Mouse (Mus musculus): ENCODE data around the gene Zfp536.

Zfp536 gene

DNA sequence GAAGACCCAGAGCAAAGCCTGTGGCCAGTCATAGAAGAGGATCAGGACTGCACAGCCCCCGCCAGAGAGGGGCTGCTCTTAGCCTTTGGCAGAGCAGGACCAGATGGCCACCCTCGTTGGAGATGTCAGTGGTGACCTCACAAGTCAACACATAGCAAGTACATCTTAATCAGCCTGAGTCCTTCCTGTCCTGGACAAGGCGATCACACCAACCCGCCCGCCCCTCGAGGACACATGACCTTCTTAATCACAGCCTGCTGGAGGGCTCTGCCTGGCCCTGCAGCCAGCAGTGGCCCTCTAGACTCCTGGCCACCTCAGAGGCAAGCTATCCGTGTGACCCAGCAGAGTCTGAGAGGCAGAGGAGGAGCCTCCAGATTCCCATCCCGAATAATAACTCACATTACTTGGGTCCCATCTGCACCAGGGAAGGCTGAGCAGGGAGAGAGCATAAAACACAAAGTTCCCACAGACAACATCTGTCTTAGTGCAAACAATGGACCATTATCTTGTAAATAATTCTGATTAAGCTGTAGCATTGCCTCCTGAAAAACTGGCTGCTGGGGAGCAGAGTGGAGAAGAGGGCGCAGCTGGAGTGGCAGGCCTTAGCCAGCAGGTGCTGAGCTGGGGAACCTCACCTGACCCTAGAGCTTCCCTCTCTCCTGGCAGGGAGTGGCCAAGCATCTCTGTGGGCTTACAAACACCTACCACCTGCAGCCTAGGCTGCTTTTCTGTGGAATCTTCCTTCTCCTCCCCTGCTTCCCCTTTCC, 306.8 kb downstream of the Zfp536 start:
- no peak for DNase-seq (ENCODE audit: low spot score)

DNA sequence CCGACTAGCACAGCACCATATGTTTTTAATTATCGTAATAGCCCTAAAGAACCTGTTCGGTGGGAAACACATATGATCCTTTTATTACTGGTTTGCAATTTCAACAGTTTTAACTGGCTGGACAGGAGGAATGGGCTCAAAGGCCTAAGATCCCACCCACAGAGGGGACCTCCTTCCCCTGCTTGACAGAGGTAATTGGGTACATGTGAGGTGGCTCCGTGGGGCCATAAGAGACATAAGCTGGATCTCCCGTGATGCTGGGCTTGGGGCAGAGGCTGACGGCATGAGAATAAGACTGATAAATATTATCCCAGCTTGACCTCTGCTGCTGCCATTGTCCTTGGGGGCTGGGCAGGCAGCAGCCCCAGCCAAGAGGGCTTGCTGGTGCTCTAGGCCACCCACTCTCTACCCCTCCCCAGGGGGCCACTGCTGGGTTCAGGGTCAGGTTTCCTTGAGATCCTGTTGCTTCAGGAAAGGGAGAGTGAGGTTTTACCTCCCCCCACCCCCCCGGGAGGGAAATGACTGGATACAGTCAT, 309.2 kb downstream of the Zfp536 start:
- no peak for DNase-seq (ENCODE audit: low spot score)

DNA sequence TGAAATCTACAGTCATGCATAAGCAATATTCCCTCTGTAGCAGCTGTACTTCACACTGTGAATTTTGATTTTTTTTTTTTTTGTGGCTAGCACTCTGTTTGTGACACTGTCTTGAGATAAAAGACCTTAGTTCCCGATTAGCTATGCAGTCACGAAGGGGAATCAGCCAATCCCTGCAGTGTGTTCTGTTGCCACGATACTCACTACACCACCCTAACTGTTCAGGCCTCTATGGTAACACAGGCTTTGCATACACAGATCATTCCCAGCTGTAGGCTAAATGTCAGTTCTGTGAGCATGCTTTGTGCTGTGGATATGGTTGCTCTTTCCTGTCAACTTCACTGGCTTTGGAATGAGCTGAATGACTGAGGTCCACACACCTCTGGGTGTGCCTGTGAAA, 325.9 kb downstream of the Zfp536 start:
- no peak for DNase-seq (ENCODE audit: low spot score)

DNA sequence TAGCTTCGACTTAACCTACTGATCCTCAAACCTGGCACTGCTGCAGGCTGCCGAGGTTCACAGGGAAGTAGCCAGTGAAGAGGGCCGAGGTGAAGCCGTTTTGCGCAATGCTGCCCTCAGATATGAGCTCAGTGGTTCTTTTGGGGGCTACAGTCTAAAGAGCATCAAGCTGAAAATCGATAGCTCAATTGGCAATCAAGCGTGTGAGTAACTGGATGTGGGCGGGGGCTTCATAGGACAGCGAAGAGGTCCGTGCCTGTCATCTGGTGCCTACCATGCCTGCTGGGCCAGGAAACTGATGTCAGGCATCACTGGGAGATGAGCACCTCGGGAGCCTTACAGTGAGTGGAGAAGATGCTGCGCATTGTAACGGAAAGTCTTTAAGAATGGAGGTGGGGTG, 333.5 kb downstream of the Zfp536 start:
- no peak for DNase-seq (ENCODE audit: low spot score)

DNA sequence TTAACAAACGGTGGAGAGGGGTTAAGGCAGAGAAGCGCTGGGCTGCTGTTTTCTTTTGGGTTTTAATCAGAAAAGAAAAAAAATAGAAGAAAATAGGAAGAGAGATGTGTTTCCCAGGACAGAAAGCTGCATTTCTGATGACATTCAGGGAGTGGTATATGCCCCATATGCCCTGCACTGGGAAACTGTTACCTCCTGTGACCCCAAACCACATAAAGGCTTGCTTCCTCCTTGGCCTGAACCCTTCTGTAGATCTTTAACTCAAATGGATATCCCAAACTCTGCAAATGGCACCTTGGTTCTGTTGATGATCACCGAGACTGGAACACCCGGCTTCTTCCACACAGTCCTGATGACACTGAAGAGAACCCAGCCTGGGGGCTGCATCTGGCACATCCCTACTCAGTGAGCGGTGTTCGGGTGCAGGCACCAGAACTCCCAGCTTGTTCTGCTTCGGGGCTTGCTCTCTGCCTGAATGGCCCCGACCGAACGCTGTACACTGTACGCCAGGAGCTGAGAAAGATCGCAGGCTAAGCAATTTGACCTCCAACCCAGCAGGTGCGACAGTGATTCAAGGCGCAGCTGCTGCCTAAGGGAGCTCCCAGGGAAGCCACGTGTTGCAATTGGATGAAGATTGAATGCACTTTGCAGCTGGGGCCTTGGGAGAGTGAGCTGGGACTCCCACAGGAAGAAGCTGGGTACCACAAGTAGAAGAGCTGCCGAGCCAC, 334.2 kb downstream of the Zfp536 start:
- DNase-seq (ENCODE audit: low spot score), result no peak

DNA sequence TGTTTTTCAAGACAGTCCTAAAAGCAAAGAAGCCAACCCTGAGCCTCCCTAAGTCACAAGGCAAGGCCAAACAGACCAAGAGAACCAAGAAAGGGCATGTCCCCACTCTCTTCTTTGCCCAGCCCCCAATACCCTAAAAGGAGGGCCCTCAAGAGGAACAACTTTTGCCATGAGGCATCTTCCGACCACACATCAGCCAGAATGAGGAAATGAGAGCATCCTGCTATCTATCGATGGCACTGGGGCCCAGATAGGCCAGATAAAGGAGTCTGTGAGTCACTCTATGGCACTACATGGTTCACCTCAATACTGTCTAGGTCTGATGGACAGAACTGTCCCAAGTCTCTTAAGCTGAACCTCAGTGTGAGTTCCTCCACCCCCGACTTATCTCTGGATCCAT, 335.6 kb downstream of the Zfp536 start:
- DNase-seq (ENCODE audit: low spot score), result no peak

DNA sequence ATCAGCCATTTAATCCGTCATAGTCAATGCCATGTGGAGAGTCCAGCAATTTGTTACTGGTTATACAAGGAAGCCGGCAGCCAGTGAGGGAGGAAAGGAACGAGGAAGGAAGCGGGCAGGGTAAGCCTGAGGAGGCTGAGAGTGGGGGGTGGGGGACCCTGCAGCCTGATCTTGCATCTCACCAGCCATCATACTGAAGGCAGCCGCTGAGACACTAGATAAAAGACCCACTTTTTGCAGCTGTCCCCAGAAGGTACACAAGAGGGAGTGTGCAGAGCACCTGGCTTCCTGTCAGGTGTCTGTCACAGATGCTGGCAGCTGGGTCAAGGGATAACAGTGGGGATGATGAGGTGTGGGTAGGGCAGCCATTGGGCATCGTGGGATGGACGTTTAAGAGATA, 340.3 kb downstream of the Zfp536 start:
- no peak for DNase-seq (ENCODE audit: low spot score)

DNA sequence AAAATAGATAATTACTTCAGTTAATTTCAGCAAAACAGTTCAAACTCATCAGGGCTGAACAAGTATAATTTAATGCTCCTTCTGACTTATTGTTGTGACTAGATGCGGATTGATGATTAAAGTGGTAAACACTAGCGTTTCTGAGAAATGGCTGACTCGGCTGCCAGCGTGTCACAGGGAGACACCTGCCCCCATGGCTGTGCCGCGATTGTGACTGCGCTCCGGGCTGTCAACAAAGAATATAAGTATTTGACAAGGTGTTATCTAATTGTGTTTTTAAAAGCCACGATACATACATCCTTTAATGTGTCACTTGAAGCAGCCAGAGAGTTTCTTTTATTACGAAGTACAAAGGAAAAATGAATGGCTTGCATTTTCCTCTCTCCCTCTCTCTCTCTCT, 342.0 kb downstream of the Zfp536 start:
- no peak for DNase-seq (ENCODE audit: low spot score)

DNA sequence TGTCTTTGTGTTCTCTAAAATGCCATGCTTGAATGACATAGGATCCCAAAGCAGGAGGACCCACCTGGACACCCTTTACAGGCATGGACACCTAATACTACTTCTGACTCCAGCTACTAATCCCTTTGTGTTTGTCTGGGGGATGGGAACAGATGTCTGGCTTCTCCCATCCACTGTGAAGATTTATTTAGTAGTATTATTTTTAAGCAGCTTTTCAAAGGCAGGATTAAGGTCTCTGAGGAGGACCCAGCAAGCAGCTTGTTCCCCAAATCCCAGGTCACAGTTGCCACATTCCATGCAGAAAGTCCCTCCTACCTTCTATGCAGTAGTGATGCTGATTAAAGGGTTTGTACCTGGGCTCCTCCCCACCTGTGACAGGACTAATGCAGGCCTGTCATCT, 347.4 kb downstream of the Zfp536 start:
- DNase-seq (ENCODE audit: low spot score), result no peak

DNA sequence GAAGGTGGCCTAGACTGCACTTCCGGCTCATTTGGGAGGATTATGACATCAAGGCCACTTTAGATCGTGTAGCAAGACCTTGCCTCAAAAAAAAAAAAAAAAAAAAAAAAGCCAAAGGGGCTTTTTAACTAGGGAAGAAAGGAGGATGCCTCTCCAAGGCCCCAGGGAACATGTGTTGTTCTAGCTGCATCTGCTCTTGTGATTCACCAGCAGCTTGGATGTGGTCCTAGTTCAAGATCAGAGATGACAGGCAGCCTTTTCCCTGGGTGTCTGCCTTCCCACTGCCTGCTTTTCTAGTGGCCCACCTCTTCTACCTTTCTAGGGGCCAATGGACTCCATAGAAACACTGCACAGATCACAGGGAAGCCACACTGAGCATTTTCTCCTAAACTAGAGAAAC, 350.5 kb downstream of the Zfp536 start:
- DNase-seq (ENCODE audit: low spot score), result no peak
